Mouse (Mus musculus) lung, postnatal 0 days (tissue): ENCODE results near the gene Arhgef17. TPM values are rescaled to one million over a fixed set of nuclear protein-coding genes. Genes with fewer than 3 reads are reported as not detected.
A peak's percentile ranks its signal among the peaks of the same experiment; 100 is the strongest.

ENCODE experiments used
- ATAC-seq: fragments of 200-750 bp; cut with Nextera tagmentation; 2 replicates; pipeline ENCODE4 v1.8.0; 2017; ENCODE audit warnings: moderate library complexity
- DNase-seq: peaks from one replicate; pipeline ENCODE4 v3.0.0-alpha.2; 2016; ENCODE audit warnings: low spot score
- H3K27ac ChIP-seq: fragments of 300-500 bp; sonication (generic); 2 replicates; pipeline ENCODE4 v1.5.1; 2014; ENCODE audit warnings: antibody characterized with exemption, mild to moderate bottlenecking, low read length, mixed read lengths
- H3K27me3 ChIP-seq: fragments of 300-500 bp; sonication (generic); replicated peaks from 2 replicates; pipeline ENCODE4 v1.6.1; 2014; ENCODE audit warnings: low read length, mixed read lengths; ENCODE audit not compliant: insufficient read depth
- H3K36me3 ChIP-seq: fragments of 300-500 bp; sonication (generic); 2 replicates; pipeline ENCODE4 v1.6.1; 2014; ENCODE audit warnings: low read length, mixed read lengths; ENCODE audit not compliant: insufficient read depth
- H3K4me1 ChIP-seq: fragments of 300-500 bp; sonication (generic); 2 replicates; pipeline ENCODE4 v1.6.1; 2014; ENCODE audit warnings: antibody characterized with exemption, low read depth, low read length, mixed read lengths; ENCODE audit not compliant: insufficient read depth
- H3K4me2 ChIP-seq: fragments of 300-500 bp; sonication (generic); replicated peaks from 2 replicates; pipeline ENCODE4 v1.6.1; 2014; ENCODE audit warnings: low read depth, mild to moderate bottlenecking, low read length, moderate library complexity, mixed read lengths
- H3K4me3 ChIP-seq: fragments of 300-500 bp; sonication (generic); 2 replicates; pipeline ENCODE4 v1.5.1; 2014; ENCODE audit warnings: low read depth, low read length
- H3K9ac ChIP-seq: fragments of 300-500 bp; sonication (generic); replicated peaks from 2 replicates; pipeline ENCODE4 v1.6.1; 2014; ENCODE audit warnings: low read depth, mild to moderate bottlenecking
- H3K9me3 ChIP-seq: fragments of 300-500 bp; sonication (generic); 2 replicates; pipeline ENCODE4 v1.6.1; 2016; ENCODE audit warnings: low read length, mixed read lengths
- CTCF ChIP-seq: IDR thresholded peaks from 2 replicates; pipeline ENCODE4 v1.5.1; 2016; ENCODE audit warnings: antibody characterized with exemption, mild to moderate bottlenecking
- EP300 ChIP-seq: IDR thresholded peaks from 2 replicates; pipeline ENCODE4 v1.6.1; 2016; ENCODE audit warnings: antibody characterized with exemption, mild to moderate bottlenecking, control low read depth
- WGBS: fragments of 180-500 bp; shearing (Covaris S2); extraction: QIAGEN DNeasy Blood & Tissue Kit; methylation state at CpG from one replicate; pipeline ENCODE4 v1.1.7; 2014; 5-methylcytosine and 5-hydroxymethylcytosine counted together
- polyA plus RNA-seq: library from polyadenylated mRNA; unstranded; fragments of >200 nt; fragmentation: Nextera tagmentation; extraction: Ambion mirVana; gene quantifications from 2 replicates; pipeline ENCODE4 v1.2.1, GENCODE M21; 2015

The Arhgef17 gene
- polyA plus RNA-seq, 1 experiment from 2014 or later = 5.8 TPM

- no peak overlapping the region for H3K9ac ChIP-seq
- H3K27ac ChIP-seq = peak overlapping the region; percentile 61
- no peak overlapping the region for H3K4me2 ChIP-seq
- peak; percentile 46 for DNase-seq
- H3K4me3 ChIP-seq = no peak overlapping the region
- peak; percentile 20; the same call in 1 of the 2 replicates for TF ChIP-seq EP300
- TF ChIP-seq CTCF = no peak
- ATAC-seq = peak; percentile 59
- H3K27me3 ChIP-seq = no peaks in the 10 kb centered on the region
- H3K9me3 ChIP-seq = no peaks in the 10 kb centered on the region
- 0% methylated on average over 2 of the region's 2 CpGs for WGBS
- peaks cover 40% of the 10 kb centered on the region for H3K4me1 ChIP-seq
- H3K36me3 ChIP-seq = no peaks in the 10 kb centered on the region
These were observed 12.1 kb downstream of the Arhgef17 start for GRCm38 (mm10) chr7:100919809-100920107.

GRCm38 (mm10) chr7:100919006-100919808 lies 12.7 kb downstream of the Arhgef17 start:
- Histone ChIP-seq H3K9me3 (no peaks in the 10 kb centered on the region), H3K9ac (no peak overlapping the region), H3K4me2 (no peak overlapping the region), H3K27ac (peak overlapping the region; percentile 61), H3K4me3 (no peak overlapping the region), H3K27me3 (no peaks in the 10 kb centered on the region), H3K4me1 (peaks cover 40% of the 10 kb centered on the region), H3K36me3 (no peaks in the 10 kb centered on the region)
- no peak for ATAC-seq
- DNase-seq = no peak
- WGBS = 43% methylated on average over 7 of the region's 7 CpGs
- TF ChIP-seq CTCF (no peak), EP300 (no peak)

- ATAC-seq (peak; percentile 52), DNase-seq (peak; percentile 58)
- no peaks in the 10 kb centered on the region for H3K9me3 ChIP-seq
- no peak overlapping the region for H3K4me3 ChIP-seq
- H3K27me3 ChIP-seq = no peaks in the 10 kb centered on the region
- H3K4me1 ChIP-seq = peaks cover 33% of the 10 kb centered on the region
- WGBS = 10% methylated on average over 7 of the region's 9 CpGs
- 0 out of 2 replicates have a peak overlapping the region, but pooled peaks have one; percentile 16 for H3K9ac ChIP-seq
- TF ChIP-seq CTCF (no peak), EP300 (no peak)
- no peaks in the 10 kb centered on the region for H3K36me3 ChIP-seq
- H3K27ac ChIP-seq = peak overlapping the region; percentile 61
- H3K4me2 ChIP-seq = peak overlapping the region; percentile 22; the same call in 1 of the 2 replicates
These were observed 13.7 kb downstream of the Arhgef17 start for GRCm38 (mm10) chr7:100918176-100918575.

- H3K36me3 ChIP-seq = no peaks in the 10 kb centered on the region
- H3K9me3 ChIP-seq = no peaks in the 10 kb centered on the region
- H3K27ac ChIP-seq = 0 out of 2 replicates have a peak overlapping the region, but pooled peaks have one; percentile 61
- DNase-seq (no peak), ATAC-seq (no peak)
- H3K4me1 ChIP-seq = peaks cover 29% of the 10 kb centered on the region
- H3K4me3 ChIP-seq = no peak overlapping the region
- H3K27me3 ChIP-seq = no peaks in the 10 kb centered on the region
- 44% methylated on average over 6 of the region's 6 CpGs for whole genome bisulfite sequencing
- H3K4me2 ChIP-seq = peak overlapping the region; percentile 22; the same call in 1 of the 2 replicates
- TF ChIP-seq EP300 (no peak), CTCF (no peak)
- H3K9ac ChIP-seq = 0 out of 2 replicates have a peak overlapping the region, but pooled peaks have one; percentile 16
These were observed 14.2 kb downstream of the Arhgef17 start for GRCm38 (mm10) chr7:100917751-100918150.

GRCm38 (mm10) chr7:100916526-100916925 lies 15.4 kb downstream of the Arhgef17 start:
- Histone ChIP-seq H3K4me3 (no peak overlapping the region), H3K4me1 (peaks cover 27% of the 10 kb centered on the region), H3K9me3 (no peaks in the 10 kb centered on the region), H3K27me3 (no peaks in the 10 kb centered on the region), H3K36me3 (no peaks in the 10 kb centered on the region), H3K9ac (no peak overlapping the region), H3K27ac (no peak overlapping the region), H3K4me2 (no peak overlapping the region)
- TF ChIP-seq CTCF (no peak), EP300 (no peak)
- 69% methylated on average over 6 of the region's 6 CpGs for WGBS
- ATAC-seq (no peak), DNase-seq (no peak)

- Histone ChIP-seq H3K4me3 (no peak overlapping the region), H3K4me1 (peaks cover 32% of the 10 kb centered on the region), H3K27me3 (no peaks in the 10 kb centered on the region), H3K36me3 (no peaks in the 10 kb centered on the region), H3K27ac (no peak overlapping the region), H3K9ac (no peak overlapping the region), H3K4me2 (no peak overlapping the region), H3K9me3 (no peaks in the 10 kb centered on the region)
- TF ChIP-seq EP300 (no peak), CTCF (no peak)
- no peak for DNase-seq
- ATAC-seq = no peak
- WGBS = 81% methylated on average over 5 of the region's 5 CpGs
These were observed 16.7 kb downstream of the Arhgef17 start for GRCm38 (mm10) chr7:100915204-100915603.
